Mouse (Mus musculus) yolk sac, embryonic 10.5 days (tissue): ENCODE data around the gene Ppp1r9a.

ENCODE experiments used
- DNase-seq: peaks from one replicate; pipeline ENCODE4 v3.0.0-alpha.2; 2017; ENCODE audit warnings: low spot score

The Ppp1r9a gene

GRCm38 (mm10) chr6:5108494-5108893, 205.8 kb downstream of the Ppp1r9a start:
- DNase-seq, result no peak

- peak; percentile 84 for DNase-seq
Observed at GRCm38 (mm10) chr6:5109925-5110714, 207.4 kb downstream of the Ppp1r9a start.

DNA sequence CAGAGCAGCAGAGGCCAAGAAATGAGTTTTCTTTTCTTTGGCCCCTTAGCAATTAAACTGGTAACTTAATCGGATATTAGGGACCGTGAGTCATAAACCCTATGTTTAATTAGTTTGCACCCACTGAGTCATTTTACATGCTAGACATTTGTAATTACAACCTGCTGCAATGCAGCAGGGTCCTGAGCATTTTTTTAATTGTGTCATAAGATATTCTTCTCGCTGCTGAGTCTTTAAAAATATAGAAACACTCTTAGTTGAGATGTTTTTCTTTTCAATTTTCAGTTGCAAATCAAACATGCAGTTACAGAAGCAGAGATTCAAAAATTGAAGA, 208.0 kb downstream of the Ppp1r9a start:
- no peak for DNase-seq

DNA sequence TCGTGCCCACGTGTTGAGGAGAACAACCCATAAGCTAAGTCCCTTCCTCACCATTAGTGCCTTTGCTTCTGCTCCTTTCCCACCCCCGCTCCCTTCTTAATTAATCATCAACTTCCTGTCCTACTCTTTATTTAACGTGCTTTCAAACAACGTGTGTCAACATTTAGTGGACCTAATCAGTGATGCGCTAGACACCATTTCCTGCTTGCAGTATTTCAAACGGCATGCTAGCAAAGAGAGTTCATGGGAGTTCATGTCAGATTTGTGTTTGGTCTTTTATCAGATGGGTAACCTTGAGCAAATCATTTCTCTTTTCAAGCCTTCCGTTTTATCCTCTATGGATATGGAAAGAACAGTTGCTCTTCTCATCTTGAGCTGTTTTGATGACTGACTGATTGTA, 210.4 kb downstream of the Ppp1r9a start:
- DNase-seq, result peak; percentile 21

DNA sequence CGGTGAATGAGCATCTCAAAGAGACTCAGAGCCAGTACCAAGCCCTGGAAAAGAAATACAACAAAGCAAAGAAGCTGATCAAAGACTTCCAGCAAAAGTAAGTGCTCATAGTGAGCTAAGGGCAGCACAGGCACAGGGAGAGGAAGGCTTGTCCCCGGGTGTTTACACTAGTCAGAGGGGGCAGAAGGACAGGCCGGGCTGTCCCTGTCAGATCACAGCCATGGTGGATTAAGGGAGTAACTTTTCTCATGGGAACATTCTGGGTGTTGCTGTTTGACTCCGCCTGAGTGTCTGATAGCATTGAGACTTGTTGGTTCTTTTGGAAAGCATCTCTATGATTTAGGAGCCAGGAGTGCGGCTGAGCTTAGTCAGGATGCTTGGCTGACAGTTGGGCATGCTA, 211.0 kb downstream of the Ppp1r9a start:
- DNase-seq, result no peak

DNA sequence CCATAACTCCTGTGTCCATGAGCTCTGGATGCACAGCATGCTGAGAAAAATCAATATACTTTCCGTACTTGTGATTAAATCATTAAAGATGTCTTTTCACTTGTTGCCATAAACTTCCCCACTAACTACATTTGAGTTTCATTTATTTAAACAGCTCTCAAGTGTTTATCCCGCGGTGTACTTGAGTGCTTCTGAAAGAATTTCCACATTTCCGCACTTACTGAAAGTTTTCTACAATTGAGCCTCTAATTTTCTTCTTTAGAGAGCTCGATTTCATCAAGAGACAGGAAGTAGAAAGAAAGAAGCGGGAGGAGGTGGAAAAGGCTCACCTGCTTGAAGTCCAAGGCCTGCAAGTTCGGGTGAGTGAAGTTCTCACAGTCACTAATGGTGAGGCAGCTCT, 212.1 kb downstream of the Ppp1r9a start:
- DNase-seq, result no peak

DNA sequence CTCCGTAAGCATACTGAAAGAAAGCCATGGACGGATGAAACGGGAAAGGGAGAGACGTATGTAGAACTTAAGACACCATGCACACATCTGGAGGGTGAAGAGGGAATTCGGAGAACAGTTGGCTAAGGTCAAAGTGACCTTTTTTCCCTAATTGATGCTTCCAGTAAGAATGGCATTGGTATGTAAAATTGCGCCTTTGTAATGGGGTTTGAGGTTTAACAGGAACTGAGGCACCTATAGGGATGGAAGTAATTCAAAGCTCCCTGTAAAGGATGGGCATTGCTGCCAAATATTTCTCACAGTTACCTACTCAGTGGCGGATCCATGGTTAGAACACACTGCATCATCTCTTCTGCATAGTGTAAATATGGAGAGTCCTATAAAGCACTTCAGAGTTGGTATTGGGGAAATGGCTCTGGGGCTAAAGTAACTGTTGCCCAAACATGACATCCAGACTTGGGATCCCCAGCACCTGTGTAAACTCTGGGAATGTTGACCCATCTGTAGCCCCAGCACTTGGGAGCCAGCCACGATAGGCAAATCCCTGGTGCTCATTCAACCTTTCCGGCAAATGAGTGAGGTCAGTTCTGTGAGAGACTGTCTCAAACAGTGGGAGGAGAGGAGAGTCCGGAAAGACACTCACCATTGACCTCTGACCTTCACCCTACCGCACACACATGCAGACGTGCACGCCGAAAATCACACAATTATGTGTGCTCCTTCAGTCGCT, 216.6 kb downstream of the Ppp1r9a start:
- no peak for DNase-seq

- no peak for DNase-seq
Observed at GRCm38 (mm10) chr6:5120229-5120628, 217.5 kb downstream of the Ppp1r9a start.

GRCm38 (mm10) chr6:5129364-5130093, 226.8 kb downstream of the Ppp1r9a start:
- no peak for DNase-seq

DNA sequence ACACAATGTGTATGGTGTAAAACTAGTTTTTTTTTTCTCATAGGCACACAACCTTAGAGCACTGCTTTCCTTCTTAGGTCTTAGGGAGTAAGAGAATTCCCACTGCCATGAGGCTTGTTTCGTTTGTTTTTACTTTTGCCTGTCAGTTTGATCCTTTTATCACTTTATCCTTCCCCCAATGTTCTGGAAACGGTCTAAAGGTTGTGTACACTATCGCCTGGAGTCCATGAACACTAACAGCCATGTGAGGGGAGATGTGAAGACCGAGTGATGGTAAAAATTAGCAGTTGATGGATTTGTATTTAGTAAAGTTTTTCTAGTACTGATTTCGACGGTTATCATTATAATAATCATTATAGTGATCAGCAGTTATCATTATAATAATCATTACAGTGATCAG, 232.3 kb downstream of the Ppp1r9a start:
- no peak for DNase-seq

GRCm38 (mm10) chr6:5136046-5136445, 233.3 kb downstream of the Ppp1r9a start:
- no peak for DNase-seq

DNA sequence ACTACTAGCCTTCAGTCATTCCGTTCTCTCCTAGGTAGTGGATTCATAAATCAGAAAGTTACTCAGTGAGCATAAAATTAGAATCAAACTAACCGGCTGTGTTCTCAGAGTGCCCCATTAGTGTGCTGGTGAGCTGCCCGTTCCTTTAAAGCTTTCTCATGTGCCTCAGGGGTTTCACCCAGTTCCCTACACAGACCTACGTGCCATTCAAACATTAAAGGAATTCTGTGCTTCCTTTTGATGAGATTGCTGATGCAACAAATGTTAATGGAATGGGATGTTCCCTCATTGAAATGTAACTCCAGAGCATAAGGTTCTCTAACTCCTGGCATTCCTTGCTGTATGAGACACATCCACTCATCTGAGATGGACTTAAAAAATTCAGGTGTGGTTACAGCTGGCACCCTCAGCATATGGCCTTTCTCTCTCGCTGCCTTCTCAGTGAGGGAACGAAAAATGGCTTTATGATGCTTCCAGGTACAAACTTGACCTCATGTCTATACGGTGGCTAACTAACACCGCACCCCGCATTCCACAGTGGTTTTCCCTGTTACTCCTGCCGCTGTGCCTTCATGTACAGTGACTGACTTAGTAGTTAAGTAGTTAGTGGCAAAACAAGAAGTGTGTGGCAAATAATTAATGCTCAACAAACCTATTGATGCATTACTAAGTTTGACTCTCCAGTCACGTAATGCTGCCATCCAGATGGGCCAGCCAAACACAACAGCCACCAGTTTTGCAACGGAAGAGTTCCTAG, 236.3 kb downstream of the Ppp1r9a start:
- no peak for DNase-seq

GRCm38 (mm10) chr6:5139666-5140065, 236.9 kb downstream of the Ppp1r9a start:
- DNase-seq, result no peak

- DNase-seq, result no peak
Observed at GRCm38 (mm10) chr6:5147488-5148142, 244.9 kb downstream of the Ppp1r9a start.

DNA sequence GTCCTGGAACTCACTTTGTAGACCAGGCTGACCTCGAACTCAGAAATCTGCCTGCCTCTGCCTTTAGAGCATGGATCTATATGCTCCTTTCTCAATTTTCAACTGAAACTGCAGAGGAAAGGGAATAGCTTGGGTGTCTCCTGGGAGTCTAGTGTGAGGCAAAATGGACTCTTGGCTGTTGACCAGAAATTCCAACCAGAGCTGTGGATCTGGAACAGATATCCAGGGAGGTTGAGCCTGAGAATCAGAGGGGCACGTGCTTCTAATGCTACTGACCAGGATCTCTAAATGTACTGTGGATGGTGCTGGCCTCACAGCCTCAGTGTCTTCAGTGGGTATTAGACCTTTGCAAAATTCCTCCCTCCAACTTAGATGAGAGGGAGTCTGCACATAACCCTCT, 247.2 kb downstream of the Ppp1r9a start:
- DNase-seq, result no peak

- DNase-seq, result no peak
Observed at GRCm38 (mm10) chr6:5151171-5151570, 248.5 kb downstream of the Ppp1r9a start.

- DNase-seq, result no peak
Observed at GRCm38 (mm10) chr6:5152185-5152584, 249.5 kb downstream of the Ppp1r9a start.

- DNase-seq, result no peak
Observed at GRCm38 (mm10) chr6:5154786-5155185, 252.1 kb downstream of the Ppp1r9a start.

GRCm38 (mm10) chr6:5155313-5155927, 252.7 kb downstream of the Ppp1r9a start:
- DNase-seq, result no peak

- DNase-seq, result no peak
Observed at GRCm38 (mm10) chr6:5156541-5157425, 254.1 kb downstream of the Ppp1r9a start.
